8 mouse cellular contexts compared by ENCODE assay signal in the genomic region with DNA sequence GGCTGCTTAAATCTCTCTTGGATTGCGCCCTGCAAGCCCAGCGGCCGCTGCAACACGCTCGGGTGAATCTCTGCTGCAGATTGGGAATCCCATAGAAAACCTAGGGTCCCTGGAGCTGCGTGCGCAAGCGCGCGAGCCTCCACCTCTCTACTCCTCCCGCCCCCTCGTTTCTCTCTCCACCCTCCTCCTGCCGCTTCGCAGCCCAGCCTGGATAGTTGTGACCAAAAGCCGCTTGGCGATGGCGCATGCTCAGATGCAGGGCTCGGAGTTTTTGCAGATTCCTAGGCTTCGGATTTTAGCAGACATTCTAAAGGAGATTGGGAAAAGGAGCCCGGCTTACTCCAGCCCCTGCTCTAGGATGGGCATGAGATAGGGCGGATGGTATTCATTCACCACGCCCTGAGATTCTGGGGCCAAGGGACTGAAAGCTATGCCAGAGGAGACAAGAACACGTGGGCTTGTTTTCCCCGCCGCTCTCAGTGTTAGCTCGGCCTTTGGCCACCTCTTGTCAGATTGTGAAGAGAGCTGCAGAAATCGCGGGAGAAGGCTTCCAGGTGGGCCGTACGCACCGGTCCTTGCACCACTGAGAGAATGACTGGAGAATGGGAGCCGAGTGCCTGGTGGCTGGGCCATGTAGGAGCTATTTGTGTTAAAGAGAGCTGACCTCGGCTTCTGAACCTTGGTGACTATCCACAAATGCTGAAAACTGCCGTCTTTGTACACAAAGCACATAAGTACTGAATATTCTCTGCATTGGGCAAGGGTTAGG. TPM values are rescaled to one million over a fixed set of nuclear protein-coding genes. Genes with fewer than 3 reads are reported as not detected.
DNase-seq lines count a peak whose midpoint lies in the region; ATAC-seq and TF ChIP-seq lines count a peak whose summit lies in the region.

A gene (minus strand): TSS at position 117 of the 769 bp plus-strand sequence.

- no peak for TF ChIP-seq POLR2A in myocyte (IDR thresholded peaks at IDR 0.05; ENCODE audit: insufficient read length, low read depth)

- H3K79me2 ChIP-seq in myocyte (ENCODE audit: control insufficient read depth, insufficient read depth), result no peaks in the 10 kb centered on the region

- H3ac ChIP-seq in myocyte (ENCODE audit: control insufficient read depth, insufficient read length), result no peak within 1 kb of the TSS

- H3K9ac ChIP-seq in embryonic facial prominence, embryonic 14.5 days (ENCODE audit: low read depth, low read length), result peak within 1 kb of the TSS; percentile 53
- peak within 1 kb of the TSS; percentile 33 for H3K9ac ChIP-seq in kidney, embryonic 15.5 days
- H3K9ac ChIP-seq in limb, embryonic 13.5 days, result peak within 1 kb of the TSS; percentile 53

- DNase-seq in adrenal gland, postnatal 4 days (ENCODE audit: low spot score in 2 of 2), result peak; percentile 32 to 57
- DNase-seq in embryonic facial prominence, embryonic 14.5 days (ENCODE audit: low spot score), result peak; percentile 94
- peak; percentile 92 for DNase-seq in heart, embryonic 10.5 days (ENCODE audit: low spot score)
- DNase-seq in testis, postnatal 10 days (ENCODE audit: low spot score), result peak; percentile 82
- no peak for DNase-seq in adipocyte (ENCODE audit: low spot score)

- H3K36me3 ChIP-seq in embryonic facial prominence, embryonic 14.5 days (ENCODE audit: control insufficient read depth, insufficient read depth, low read length), result no peaks in the 10 kb centered on the region
- no peaks in the 10 kb centered on the region for H3K36me3 ChIP-seq in heart, embryonic 10.5 days
- H3K36me3 ChIP-seq in kidney, embryonic 15.5 days, result no peaks in the 10 kb centered on the region
- H3K36me3 ChIP-seq in limb, embryonic 13.5 days, result no peaks in the 10 kb centered on the region
- no peaks in the 10 kb centered on the region for H3K36me3 ChIP-seq in myocyte (ENCODE audit: control insufficient read depth, insufficient read depth)

- H3K4me3 ChIP-seq in embryonic facial prominence, embryonic 14.5 days (ENCODE audit: low read depth, low read length), result peak within 1 kb of the TSS; percentile 45
- peak within 1 kb of the TSS; percentile 58 for H3K4me3 ChIP-seq in heart, embryonic 10.5 days
- H3K4me3 ChIP-seq in kidney, embryonic 15.5 days (replicated peaks), result peak within 1 kb of the TSS; percentile 45
- peak within 1 kb of the TSS; percentile 45 for H3K4me3 ChIP-seq in limb, embryonic 13.5 days
- H3K4me3 ChIP-seq in myocyte, result no peak within 1 kb of the TSS

- H3K4me2 ChIP-seq in embryonic facial prominence, embryonic 14.5 days (ENCODE audit: low read depth, low read length), result peak within 1 kb of the TSS; percentile 87
- H3K4me2 ChIP-seq in kidney, embryonic 15.5 days, result peak within 1 kb of the TSS; percentile 80
- peak within 1 kb of the TSS; percentile 78 for H3K4me2 ChIP-seq in limb, embryonic 13.5 days (replicated peaks)
- H3K4me2 ChIP-seq in myocyte (ENCODE audit: low read depth), result peak within 1 kb of the TSS; percentile 48

- H3K9me3 ChIP-seq in embryonic facial prominence, embryonic 14.5 days (ENCODE audit: control insufficient read depth, low read length), result no peaks in the 10 kb centered on the region
- no peaks in the 10 kb centered on the region for H3K9me3 ChIP-seq in heart, embryonic 10.5 days
- no peaks in the 10 kb centered on the region for H3K9me3 ChIP-seq in kidney, embryonic 15.5 days (replicated peaks)
- H3K9me3 ChIP-seq in limb, embryonic 13.5 days, result no peaks in the 10 kb centered on the region

- H3K27ac ChIP-seq in embryonic facial prominence, embryonic 14.5 days (replicated peaks; ENCODE audit: low read depth, low read length), result peak within 1 kb of the TSS; percentile 67
- H3K27ac ChIP-seq in heart, embryonic 10.5 days, result peak within 1 kb of the TSS; percentile 64; the same call in 1 of the 2 replicates
- H3K27ac ChIP-seq in kidney, embryonic 15.5 days, result no peak within 1 kb of the TSS
- peak within 1 kb of the TSS; percentile 28; the same call in 1 of the 2 replicates for H3K27ac ChIP-seq in limb, embryonic 13.5 days

- H3K4me1 ChIP-seq in embryonic facial prominence, embryonic 14.5 days (ENCODE audit: control insufficient read depth, insufficient read depth, low read length), result peaks cover 14% of the 10 kb centered on the region
- H3K4me1 ChIP-seq in heart, embryonic 10.5 days, result peaks cover 23% of the 10 kb centered on the region
- H3K4me1 ChIP-seq in kidney, embryonic 15.5 days, result peaks cover 20% of the 10 kb centered on the region
- H3K4me1 ChIP-seq in limb, embryonic 13.5 days, result peaks cover 15% of the 10 kb centered on the region

- ATAC-seq in embryonic facial prominence, embryonic 14.5 days (ENCODE audit: low read depth), result peak; percentile 96
- ATAC-seq in kidney, embryonic 15.5 days (replicated peaks; ENCODE audit: low FRiP score), result peak; percentile 95
- peak; percentile 95 for ATAC-seq in limb, embryonic 13.5 days (ENCODE audit: low FRiP score, low read depth)

- peaks cover 8% of the 10 kb centered on the region for H3K27me3 ChIP-seq in embryonic facial prominence, embryonic 14.5 days (replicated peaks; ENCODE audit: control insufficient read depth, insufficient read depth, low read length)
- peaks cover 20% of the 10 kb centered on the region for H3K27me3 ChIP-seq in heart, embryonic 10.5 days (ENCODE audit: insufficient read depth, poor library complexity, severe bottlenecking)
- peaks cover 46% of the 10 kb centered on the region for H3K27me3 ChIP-seq in kidney, embryonic 15.5 days
- H3K27me3 ChIP-seq in limb, embryonic 13.5 days, result peaks cover 44% of the 10 kb centered on the region
- peaks cover 22% of the 10 kb centered on the region for H3K27me3 ChIP-seq in myocyte (ENCODE audit: control insufficient read depth, insufficient read depth, insufficient read length)

- 2% methylated on average over 34 of the region's 34 CpGs for WGBS in embryonic facial prominence, embryonic 14.5 days
- WGBS in heart, embryonic 10.5 days, result 6% methylated on average over 34 of the region's 34 CpGs
- 4% methylated on average over 34 of the region's 34 CpGs for WGBS in kidney, embryonic 15.5 days
- 4% methylated on average over 34 of the region's 34 CpGs for WGBS in limb, embryonic 13.5 days

TF ChIP-seq in myocyte, 11 proteins besides CTCF, POLR2A, EP300 and RAD21:
- TF ChIP-seq MYOD1 (IDR thresholded peaks at IDR 0.05; ENCODE audit: control insufficient read depth in 1 of 3, insufficient read length in 2 of 3, low read depth in 2 of 3) (no peak), REST (IDR thresholded peaks at IDR 0.05; ENCODE audit: insufficient read depth, insufficient read length) (no peak), TCF12 (IDR thresholded peaks at IDR 0.05; ENCODE audit: insufficient read depth, poor library complexity, severe bottlenecking) (no peak), MAX (IDR thresholded peaks at IDR 0.05; ENCODE audit: low read depth) (no peak), POLR2AphosphoS2 (IDR thresholded peaks at IDR 0.05; ENCODE audit: insufficient read length, low read depth) (no peak), CEBPB (IDR thresholded peaks at IDR 0.05; ENCODE audit: insufficient read depth, poor library complexity, severe bottlenecking) (no peak), E2F4 (IDR thresholded peaks at IDR 0.05; ENCODE audit: insufficient read depth) (no peak), MYOG (IDR thresholded peaks at IDR 0.05; ENCODE audit: control insufficient read depth in 1 of 3, insufficient read depth in 1 of 3, insufficient read length in 2 of 3, low read depth in 2 of 3) (no peak), SRF (IDR thresholded peaks at IDR 0.05; ENCODE audit: control insufficient read depth, insufficient read length, low read depth) (no peak), TCF3 (IDR thresholded peaks at IDR 0.05; ENCODE audit: insufficient read length, low read depth) (no peak), USF1 (IDR thresholded peaks at IDR 0.05; ENCODE audit: low read depth) (no peak)

RNA-seq across cellular contexts. Expression of the gene that starts here (rescaled TPM):
- total RNA-seq in adrenal gland, postnatal 4 days (2021), result 10 to 100 TPM; 38.5 to 38.8 TPM
- polyA plus RNA-seq in embryonic facial prominence, embryonic 14.5 days (2014; fragmentation: Nextera tagmentation; extraction: Ambion mirVana), result 5.6 and 5.9 TPM in 2 replicates
- polyA plus RNA-seq in heart, embryonic 10.5 days (2016; fragmentation: Nextera tagmentation; extraction: Ambion mirVana), result 6.3 and 22.3 TPM in 2 replicates
- polyA plus RNA-seq in kidney, embryonic 15.5 days (2015; fragmentation: Nextera tagmentation; extraction: Ambion mirVana), result 0.55 and 0.78 TPM in 2 replicates
- 1.8 and 2.4 TPM in 2 replicates for polyA plus RNA-seq in limb, embryonic 13.5 days (2015; fragmentation: Nextera tagmentation; extraction: Ambion mirVana)
- polyA plus RNA-seq in myocyte (2012; fragmentation: generic; extraction: Trizol), result not detected

Comparison
In these comparisons a context has a peak if more than half of its experiments do, and no peak if none do; other contexts are left out.
1. Peak in ATAC-seq, H3K4me3 ChIP-seq, H3K9ac ChIP-seq and H3K4me2 ChIP-seq in kidney, embryonic 15.5 days; RNA of the gene not detected or under 1 TPM.